In the genomic region with DNA sequence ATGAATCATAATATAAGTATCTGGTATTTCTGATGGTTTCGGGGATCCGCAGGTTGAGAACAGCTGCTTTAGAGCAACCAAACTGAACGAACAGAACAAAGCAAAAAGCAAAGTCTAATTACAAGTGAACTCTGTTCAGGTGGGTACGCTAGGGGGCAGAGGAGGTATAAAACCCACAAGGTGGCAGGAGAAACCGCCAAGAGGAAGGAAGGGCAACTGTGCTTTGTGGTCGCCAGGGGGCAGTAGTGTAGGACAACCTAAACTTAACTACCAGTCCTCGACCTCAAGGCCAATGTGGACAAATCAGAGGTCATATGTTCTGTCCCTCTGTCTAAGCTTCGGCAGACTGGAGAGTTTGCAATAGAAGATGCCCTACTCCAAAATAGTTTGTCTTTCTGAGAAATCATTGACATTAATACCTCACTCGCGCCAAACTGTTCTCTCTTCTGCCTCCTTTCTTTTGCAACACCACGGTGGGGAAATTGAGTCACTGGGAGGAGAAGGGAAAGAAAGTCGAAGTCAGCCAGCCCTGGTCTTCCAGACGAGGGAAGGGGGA, we compare ENCODE assay signal across 8 mouse cellular contexts. TPM values are rescaled to one million over a fixed set of nuclear protein-coding genes. Genes with fewer than 3 reads are reported as not detected.
DNase-seq lines count a peak whose midpoint lies in the region; ATAC-seq and TF ChIP-seq lines count a peak whose summit lies in the region.

No protein-coding gene starts in this region.

- peak; percentile 83 for DNase-seq in neural tube, embryonic 10.5 days (ENCODE audit: extremely low spot score, low spot score)
- DNase-seq in stomach, postnatal 0 days (ENCODE audit: low spot score) = peak; percentile 87

- no peak for TF ChIP-seq EP300 in stomach, postnatal 0 days (optimal IDR thresholded peaks at IDR 0.05)

- H3K27me3 ChIP-seq in E14TG2a.4 (ENCODE audit: insufficient read depth, low read length) = peaks cover 15% of the 10 kb centered on the region
- H3K27me3 ChIP-seq in heart, embryonic 14.5 days (ENCODE audit: control insufficient read depth, insufficient read depth, low read length) = 0 out of 2 replicates have a peak, but pooled peaks cover 6% of the 10 kb centered on the region
- H3K27me3 ChIP-seq in kidney, embryonic 16.5 days (ENCODE audit: insufficient read depth, low read length) = no peaks in the 10 kb centered on the region
- H3K27me3 ChIP-seq in liver, embryonic 15.5 days = peaks cover 66% of the 10 kb centered on the region
- H3K27me3 ChIP-seq in stomach, postnatal 0 days (ENCODE audit: control insufficient read depth, insufficient read depth, low read length) = no peaks in the 10 kb centered on the region

- peak overlapping the region; percentile 82 for H3K4me2 ChIP-seq in heart, embryonic 14.5 days (ENCODE audit: low read length)
- peak overlapping the region; percentile 83 for H3K4me2 ChIP-seq in kidney, embryonic 16.5 days (replicated peaks; ENCODE audit: low read depth, low read length)
- peak overlapping the region; percentile 76 for H3K4me2 ChIP-seq in liver, embryonic 15.5 days
- peak overlapping the region; percentile 86 for H3K4me2 ChIP-seq in stomach, postnatal 0 days (replicated peaks; ENCODE audit: low read depth)

- H3K27ac ChIP-seq in brown adipose tissue, adult 24 weeks (replicated peaks; ENCODE audit: low read depth, low read length) = peak overlapping the region; percentile 21
- H3K27ac ChIP-seq in heart, embryonic 14.5 days (replicated peaks in 1 of 2; ENCODE audit: control insufficient read depth in 1 of 2, insufficient read depth in 1 of 2, low read depth in 2 of 2, low read length in 2 of 2) = peak overlapping the region; percentile 93 to 96
- H3K27ac ChIP-seq in kidney, embryonic 16.5 days (ENCODE audit: low read length) = peak overlapping the region; percentile 98
- peak overlapping the region; percentile 20; the same call in 1 of the 2 replicates for H3K27ac ChIP-seq in liver, embryonic 15.5 days (replicated peaks)
- peak overlapping the region; percentile 95 for H3K27ac ChIP-seq in stomach, postnatal 0 days (replicated peaks)

- 5% methylated on average over 13 of the region's 13 CpGs for WGBS in heart, embryonic 14.5 days
- 4% methylated on average over 13 of the region's 13 CpGs for WGBS in kidney, embryonic 16.5 days
- WGBS in liver, embryonic 15.5 days (ENCODE audit: insufficient replicate concordance) = 4% methylated on average over 13 of the region's 13 CpGs
- WGBS in stomach, postnatal 0 days = 3% methylated on average over 13 of the region's 13 CpGs

- H3K4me3 ChIP-seq in E14TG2a.4 (replicated peaks; ENCODE audit: low read length) = peak overlapping the region; percentile 84
- peak overlapping the region; percentile 55 for H3K4me3 ChIP-seq in brown adipose tissue, adult 24 weeks (ENCODE audit: insufficient read depth, low read depth, low read length)
- H3K4me3 ChIP-seq in heart, embryonic 14.5 days (ENCODE audit: control insufficient read depth in 1 of 2, insufficient read depth in 1 of 2, low read depth in 1 of 2, low read length in 2 of 2) = peak overlapping the region; percentile 59 to 61
- H3K4me3 ChIP-seq in kidney, embryonic 16.5 days (ENCODE audit: low read length) = peak overlapping the region; percentile 53
- peak overlapping the region; percentile 55 for H3K4me3 ChIP-seq in liver, embryonic 15.5 days (replicated peaks)
- H3K4me3 ChIP-seq in stomach, postnatal 0 days (ENCODE audit: low read depth, low read length) = peak overlapping the region; percentile 52

- peaks cover 10% of the 10 kb centered on the region for H3K36me3 ChIP-seq in E14TG2a.4 (ENCODE audit: insufficient read depth, low read length)
- H3K36me3 ChIP-seq in heart, embryonic 14.5 days (ENCODE audit: control insufficient read depth, insufficient read depth, low read length) = no peaks in the 10 kb centered on the region
- no peaks in the 10 kb centered on the region for H3K36me3 ChIP-seq in kidney, embryonic 16.5 days (ENCODE audit: insufficient read depth, low read length)
- H3K36me3 ChIP-seq in liver, embryonic 15.5 days (replicated peaks) = no peaks in the 10 kb centered on the region
- no peaks in the 10 kb centered on the region for H3K36me3 ChIP-seq in stomach, postnatal 0 days (ENCODE audit: control insufficient read depth, insufficient read depth, low read length)

- no peaks in the 10 kb centered on the region for H3K9me3 ChIP-seq in E14TG2a.4 (ENCODE audit: low read length)
- H3K9me3 ChIP-seq in heart, embryonic 14.5 days (ENCODE audit: control insufficient read depth, low read length) = no peaks in the 10 kb centered on the region
- no peaks in the 10 kb centered on the region for H3K9me3 ChIP-seq in kidney, embryonic 16.5 days (ENCODE audit: low read length)
- no peaks in the 10 kb centered on the region for H3K9me3 ChIP-seq in liver, embryonic 15.5 days (replicated peaks)
- H3K9me3 ChIP-seq in stomach, postnatal 0 days (ENCODE audit: control insufficient read depth, low read length) = no peaks in the 10 kb centered on the region

- peak; percentile 56; the same call in 1 of the 2 replicates for ATAC-seq in erythroblast, adult 5-6 weeks (replicated peaks; ENCODE audit: low FRiP score, poor library complexity, severe bottlenecking)
- 0 out of 2 replicates have a peak, but pooled peaks have one; percentile 0 for ATAC-seq in heart, embryonic 14.5 days (ENCODE audit: insufficient number of reproducible peaks, insufficient read depth, low FRiP score, low read depth)
- ATAC-seq in kidney, embryonic 16.5 days (ENCODE audit: low FRiP score, low TSS enrichment) = peak; percentile 1; the same call in 1 of the 2 replicates
- ATAC-seq in liver, embryonic 15.5 days (ENCODE audit: insufficient read depth) = no peak
- ATAC-seq in stomach, postnatal 0 days (ENCODE audit: low FRiP score, low TSS enrichment) = peak; percentile 46

- peaks cover 63% of the 10 kb centered on the region for H3K4me1 ChIP-seq in E14TG2a.4 (replicated peaks; ENCODE audit: low read depth, low read length)
- H3K4me1 ChIP-seq in brown adipose tissue, adult 24 weeks (ENCODE audit: control insufficient read depth, insufficient read depth, insufficient read length, low read length) = no peaks in the 10 kb centered on the region
- H3K4me1 ChIP-seq in heart, embryonic 14.5 days (ENCODE audit: control insufficient read depth in 2 of 2, insufficient read depth in 2 of 2, low read length in 2 of 2) = peaks cover 22% of the 10 kb centered on the region in 2 experiments
- H3K4me1 ChIP-seq in kidney, embryonic 16.5 days (ENCODE audit: insufficient read depth, low read length) = peaks cover 29% of the 10 kb centered on the region
- H3K4me1 ChIP-seq in liver, embryonic 15.5 days (replicated peaks) = peaks cover 23% of the 10 kb centered on the region
- H3K4me1 ChIP-seq in stomach, postnatal 0 days (replicated peaks; ENCODE audit: control insufficient read depth, insufficient read depth) = no peaks in the 10 kb centered on the region

- peak; percentile 83 for TF ChIP-seq CTCF in E14TG2a.4 (conservative IDR thresholded peaks at IDR 0.05; ENCODE audit: low read length)
- peak; percentile 100 for TF ChIP-seq CTCF in stomach, postnatal 0 days (IDR thresholded peaks at IDR 0.05; ENCODE audit: low read depth)

- peak overlapping the region; percentile 81 for H3K9ac ChIP-seq in heart, embryonic 14.5 days (ENCODE audit: low read length)
- peak overlapping the region; percentile 75 for H3K9ac ChIP-seq in kidney, embryonic 16.5 days (replicated peaks; ENCODE audit: low read length)
- no peak overlapping the region for H3K9ac ChIP-seq in liver, embryonic 15.5 days
- peak overlapping the region; percentile 71 for H3K9ac ChIP-seq in stomach, postnatal 0 days (ENCODE audit: low read length)

RNA-seq across cellular contexts. Expression of gene Nfatc4, which starts 0.4 kb away (rescaled TPM):
- 1.5 and 1.8 TPM in 2 replicates for polyA plus RNA-seq in brown adipose tissue, adult 24 weeks (2012; ENCODE audit: insufficient read depth, insufficient read length, missing spikeins)
- total RNA-seq in erythroblast, adult 5-6 weeks (2015; ENCODE audit: low replicate concordance) = not detected in 2 replicates
- not detected in 2 replicates for total RNA-seq in erythroblast, adult 5-6 weeks (2017; ENCODE audit: low replicate concordance)
- polyA plus RNA-seq in heart, embryonic 14.5 days (2014; fragmentation: Nextera tagmentation; extraction: Ambion mirVana) = 7.6 and 11.0 TPM in 2 replicates
- polyA plus RNA-seq in kidney, embryonic 16.5 days (2015; fragmentation: Nextera tagmentation; extraction: Ambion mirVana) = 38.2 and 38.7 TPM in 2 replicates
- polyA plus RNA-seq in liver, embryonic 15.5 days (2015; fragmentation: Nextera tagmentation; extraction: Ambion mirVana) = 0.67 and 0.86 TPM in 2 replicates
- 11.2 and 12.5 TPM in 2 replicates for polyA plus RNA-seq in stomach, postnatal 0 days (2015; fragmentation: Nextera tagmentation; extraction: Ambion mirVana)

RNA-seq across cellular contexts. Expression of gene Nynrin, which starts 31.3 kb away (rescaled TPM):
- 0.87 and 1.0 TPM in 2 replicates for polyA plus RNA-seq in brown adipose tissue, adult 24 weeks (2012; ENCODE audit: insufficient read depth, insufficient read length, missing spikeins)
- total RNA-seq in erythroblast, adult 5-6 weeks (2015; ENCODE audit: low replicate concordance) = 0.38 and 0.84 TPM in 2 replicates
- 0.42 and 0.77 TPM in 2 replicates for total RNA-seq in erythroblast, adult 5-6 weeks (2017; ENCODE audit: low replicate concordance)
- polyA plus RNA-seq in heart, embryonic 14.5 days (2014; fragmentation: Nextera tagmentation; extraction: Ambion mirVana) = 11.0 and 12.4 TPM in 2 replicates
- 22.5 and 25.1 TPM in 2 replicates for polyA plus RNA-seq in kidney, embryonic 16.5 days (2015; fragmentation: Nextera tagmentation; extraction: Ambion mirVana)
- 2.0 and 2.1 TPM in 2 replicates for polyA plus RNA-seq in liver, embryonic 15.5 days (2015; fragmentation: Nextera tagmentation; extraction: Ambion mirVana)
- polyA plus RNA-seq in stomach, postnatal 0 days (2015; fragmentation: Nextera tagmentation; extraction: Ambion mirVana) = 2.8 and 3.2 TPM in 2 replicates

RNA-seq across cellular contexts. Expression of gene Ripk3, which starts 33.8 kb away (rescaled TPM):
- polyA plus RNA-seq in brown adipose tissue, adult 24 weeks (2012; ENCODE audit: insufficient read depth, insufficient read length, missing spikeins) = 3.7 and 5.0 TPM in 2 replicates
- 17.1 and 22.6 TPM in 2 replicates for total RNA-seq in erythroblast, adult 5-6 weeks (2015; ENCODE audit: low replicate concordance)
- 6.7 and 7.2 TPM in 2 replicates for total RNA-seq in erythroblast, adult 5-6 weeks (2017; ENCODE audit: low replicate concordance)
- polyA plus RNA-seq in heart, embryonic 14.5 days (2014; fragmentation: Nextera tagmentation; extraction: Ambion mirVana) = 13.6 and 16.1 TPM in 2 replicates
- 39.3 and 43.4 TPM in 2 replicates for polyA plus RNA-seq in kidney, embryonic 16.5 days (2015; fragmentation: Nextera tagmentation; extraction: Ambion mirVana)
- 16.9 and 19.7 TPM in 2 replicates for polyA plus RNA-seq in liver, embryonic 15.5 days (2015; fragmentation: Nextera tagmentation; extraction: Ambion mirVana)
- 8.7 and 13.2 TPM in 2 replicates for polyA plus RNA-seq in stomach, postnatal 0 days (2015; fragmentation: Nextera tagmentation; extraction: Ambion mirVana)

RNA-seq across cellular contexts. Expression of gene Adcy4, which starts 38.6 kb away (rescaled TPM):
- polyA plus RNA-seq in brown adipose tissue, adult 24 weeks (2012; ENCODE audit: insufficient read depth, insufficient read length, missing spikeins) = 4.1 and 6.3 TPM in 2 replicates
- not detected in 2 replicates for total RNA-seq in erythroblast, adult 5-6 weeks (2015; ENCODE audit: low replicate concordance)
- total RNA-seq in erythroblast, adult 5-6 weeks (2017; ENCODE audit: low replicate concordance) = not detected in 2 replicates
- polyA plus RNA-seq in heart, embryonic 14.5 days (2014; fragmentation: Nextera tagmentation; extraction: Ambion mirVana) = 14.8 and 17.7 TPM in 2 replicates
- 16.7 and 19.7 TPM in 2 replicates for polyA plus RNA-seq in kidney, embryonic 16.5 days (2015; fragmentation: Nextera tagmentation; extraction: Ambion mirVana)
- 1.4 and 1.9 TPM in 2 replicates for polyA plus RNA-seq in liver, embryonic 15.5 days (2015; fragmentation: Nextera tagmentation; extraction: Ambion mirVana)
- 2.3 and 2.5 TPM in 2 replicates for polyA plus RNA-seq in stomach, postnatal 0 days (2015; fragmentation: Nextera tagmentation; extraction: Ambion mirVana)

RNA-seq across cellular contexts. Expression of gene Ltb4r1, which starts 56.8 kb away (rescaled TPM):
- not detected in 2 replicates for polyA plus RNA-seq in brown adipose tissue, adult 24 weeks (2012; ENCODE audit: insufficient read depth, insufficient read length, missing spikeins)
- 6.3 and 14.8 TPM in 2 replicates for total RNA-seq in erythroblast, adult 5-6 weeks (2015; ENCODE audit: low replicate concordance)
- total RNA-seq in erythroblast, adult 5-6 weeks (2017; ENCODE audit: low replicate concordance) = 9.3 and 21.8 TPM in 2 replicates
- polyA plus RNA-seq in heart, embryonic 14.5 days (2014; fragmentation: Nextera tagmentation; extraction: Ambion mirVana) = 0.28 and 0.62 TPM in 2 replicates
- polyA plus RNA-seq in kidney, embryonic 16.5 days (2015; fragmentation: Nextera tagmentation; extraction: Ambion mirVana) = 0.54 and 0.92 TPM in 2 replicates
- polyA plus RNA-seq in liver, embryonic 15.5 days (2015; fragmentation: Nextera tagmentation; extraction: Ambion mirVana) = 14.0 and 14.5 TPM in 2 replicates
- 1.8 TPM in 2 replicates for polyA plus RNA-seq in stomach, postnatal 0 days (2015; fragmentation: Nextera tagmentation; extraction: Ambion mirVana)

Comparison
In these comparisons a context has a peak if more than half of its experiments do, and no peak if none do; other contexts are left out.
1. H3K27ac ChIP-seq: peak in every context shown above with its lines; median percentile 98 in kidney, embryonic 16.5 days; 95 in stomach, postnatal 0 days; 94 in heart, embryonic 14.5 days; 21 in brown adipose tissue, adult 24 weeks; 20 in liver, embryonic 15.5 days.